Mouse (Mus musculus): ENCODE measurements around the gene Ptch2. TPM values are rescaled to one million over a fixed set of nuclear protein-coding genes. Genes with fewer than 3 reads are reported as not detected.

Ptch2 gene
- total and polyA plus RNA-seq, 3 experiments: 0.33 TPM; not detected in 2

DNA sequence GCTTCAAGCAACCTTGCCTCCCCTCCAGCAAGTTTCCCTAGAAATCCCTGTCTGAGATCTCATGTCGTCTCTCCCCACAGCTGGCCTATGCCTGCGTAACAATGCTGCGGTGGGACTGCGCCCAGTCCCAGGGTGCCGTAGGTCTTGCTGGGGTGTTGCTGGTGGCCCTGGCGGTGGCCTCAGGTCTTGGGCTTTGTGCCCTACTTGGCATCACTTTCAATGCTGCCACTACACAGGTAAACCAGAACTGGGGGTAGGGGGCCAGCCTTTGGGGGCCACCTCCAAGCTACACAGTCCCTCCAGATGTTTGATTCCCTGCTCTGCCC lies 12.6 kb downstream of the Ptch2 start:
- H3K9me3 ChIP-seq (replicated peaks; ENCODE audit: insufficient read depth, low read length): no peaks in the 10 kb centered on the region
- no peak for DNase-seq (ENCODE audit: low read depth, low spot score)
- TF ChIP-seq MAX (IDR thresholded peaks at IDR 0.05; ENCODE audit: low read length) (no peak), E2F4 (IDR thresholded peaks at IDR 0.05; ENCODE audit: borderline replicate concordance, low read depth, low read length) (no peak), HCFC1 (IDR thresholded peaks at IDR 0.05; ENCODE audit: low read depth, low read length) (no peak), TBP (IDR thresholded peaks at IDR 0.05; ENCODE audit: low read depth, low read length) (no peak), RAD21 (IDR thresholded peaks at IDR 0.05; ENCODE audit: low read depth, low read length) (no peak), SIN3A (IDR thresholded peaks at IDR 0.05; ENCODE audit: low read length) (no peak), CHD2 (IDR thresholded peaks at IDR 0.05; ENCODE audit: low read length) (no peak), POLR2A (IDR thresholded peaks at IDR 0.05; ENCODE audit: control insufficient read depth in 1 of 2, insufficient read depth in 1 of 2, low read depth in 1 of 2, low read length in 2 of 2, poor library complexity in 1 of 2) (no peak), USF1 (IDR thresholded peaks at IDR 0.05; ENCODE audit: low read depth, low read length) (no peak), MAZ (IDR thresholded peaks at IDR 0.05; ENCODE audit: low read depth, low read length) (no peak), MYB (IDR thresholded peaks at IDR 0.05; ENCODE audit: low read depth, low read length) (no peak), TAL1 (IDR thresholded peaks at IDR 0.05; ENCODE audit: low read length) (no peak), SMC3 (IDR thresholded peaks at IDR 0.05; ENCODE audit: low read depth, low read length) (no peak), BHLHE40 (IDR thresholded peaks at IDR 0.05; ENCODE audit: borderline replicate concordance, low read depth, low read length) (no peak), GABPA (IDR thresholded peaks at IDR 0.05; ENCODE audit: low read depth, low read length) (no peak)
- H3K27me3 ChIP-seq (ENCODE audit: control insufficient read depth in 1 of 2, insufficient read depth in 2 of 2, low read length in 2 of 2): no peaks in the 10 kb centered on the region
- no peaks in the 10 kb centered on the region for H3K4me1 ChIP-seq (ENCODE audit: control insufficient read depth in 1 of 2, insufficient read depth in 2 of 2, low read length in 2 of 2)
- H3K79me2 ChIP-seq (ENCODE audit: control insufficient read depth, insufficient read depth, low read length, poor library complexity): no peaks in the 10 kb centered on the region
- no peak overlapping the region for H3K9ac ChIP-seq (ENCODE audit: control insufficient read depth, low read depth, low read length, poor library complexity, severe bottlenecking)
- no peaks in the 10 kb centered on the region for H3K36me3 ChIP-seq (ENCODE audit: control insufficient read depth in 1 of 2, insufficient read depth in 2 of 2, low read length in 2 of 2)
- H3K27ac ChIP-seq (ENCODE audit: control insufficient read depth, low read depth, low read length): no peak overlapping the region
- H3K4me3 ChIP-seq (ENCODE audit: control insufficient read depth in 1 of 2, insufficient read depth in 1 of 2, low read depth in 2 of 2, low read length in 2 of 2): no peak overlapping the region

DNA sequence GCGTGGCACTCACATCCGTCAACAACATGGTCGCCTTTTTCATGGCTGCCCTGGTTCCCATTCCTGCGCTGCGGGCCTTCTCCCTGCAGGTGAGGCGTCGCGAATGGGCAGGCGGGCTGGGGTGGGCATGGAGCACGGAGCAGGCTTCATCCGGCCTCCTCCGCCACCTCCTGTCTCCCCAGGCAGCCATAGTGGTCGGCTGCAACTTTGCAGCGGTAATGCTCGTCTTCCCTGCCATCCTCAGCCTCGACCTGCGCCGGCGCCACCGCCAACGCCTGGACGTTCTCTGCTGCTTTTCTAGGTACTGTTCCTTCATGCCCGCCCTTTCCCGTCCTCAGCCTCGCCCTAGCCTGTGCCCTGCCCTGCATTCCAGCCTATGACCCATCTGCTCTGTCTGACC lies 13.5 kb downstream of the Ptch2 start:
- H3K27me3 ChIP-seq (ENCODE audit: control insufficient read depth in 1 of 2, insufficient read depth in 2 of 2, low read length in 2 of 2): no peaks in the 10 kb centered on the region
- no peak for TF ChIP-seq RCOR1 (IDR thresholded peaks at IDR 0.05; ENCODE audit: low read depth, low read length)
- no peak for TF ChIP-seq NELFE (IDR thresholded peaks at IDR 0.05; ENCODE audit: low read depth, low read length)
- TF ChIP-seq MAZ (IDR thresholded peaks at IDR 0.05; ENCODE audit: low read depth, low read length): no peak
- TF ChIP-seq GABPA (IDR thresholded peaks at IDR 0.05; ENCODE audit: low read depth, low read length): no peak
- TF ChIP-seq MAFK (IDR thresholded peaks at IDR 0.05; ENCODE audit: borderline replicate concordance, low read depth, low read length): no peak
- H3K9ac ChIP-seq (ENCODE audit: control insufficient read depth, low read depth, low read length, poor library complexity, severe bottlenecking): no peak overlapping the region

More for the DNA sequence above, 13.5 kb downstream of the Ptch2 start:
- Histone ChIP-seq H3K27ac (ENCODE audit: control insufficient read depth, low read depth, low read length) (no peak overlapping the region), H3K4me3 (ENCODE audit: control insufficient read depth in 1 of 2, insufficient read depth in 1 of 2, low read depth in 2 of 2, low read length in 2 of 2) (no peak overlapping the region), H3K9me3 (replicated peaks; ENCODE audit: insufficient read depth, low read length) (no peaks in the 10 kb centered on the region), H3K36me3 (ENCODE audit: control insufficient read depth in 1 of 2, insufficient read depth in 2 of 2, low read length in 2 of 2) (no peaks in the 10 kb centered on the region), H3K4me1 (ENCODE audit: control insufficient read depth in 1 of 2, insufficient read depth in 2 of 2, low read length in 2 of 2) (no peaks in the 10 kb centered on the region), H3K79me2 (ENCODE audit: control insufficient read depth, insufficient read depth, low read length, poor library complexity) (no peaks in the 10 kb centered on the region)
- no peak for DNase-seq (ENCODE audit: low read depth, low spot score)

All from MEL (cell line).